In genomic region chr12:33358345-33358744, GRCm38 (mm10) we compare ENCODE assay signal across 42 mouse cellular contexts. TPM values are rescaled to one million over a fixed set of nuclear protein-coding genes. Genes with fewer than 3 reads are reported as not detected.
"Had no signal": no experiment of that assay in that cellular context is flagged by ENCODE, and none has a peak within 500 bp of the region (broad histone marks: within the 10 kb centered on the region; RNA-seq: fewer than 3 reads in every experiment).

No protein-coding gene starts in this region.

- H3K4me1 ChIP-seq: hindbrain, embryonic 10.5 days; hindbrain, embryonic 12.5 days; intestine, embryonic 15.5 days; kidney, embryonic 15.5 days had no signal

- H3K27me3 ChIP-seq: heart, embryonic 12.5 days; heart, embryonic 13.5 days; heart, embryonic 15.5 days; hindbrain, embryonic 12.5 days; hindbrain, embryonic 13.5 days; hindbrain, embryonic 15.5 days; intestine, embryonic 15.5 days; kidney, embryonic 15.5 days had no signal

- H3K9ac ChIP-seq: heart, embryonic 12.5 days; heart, embryonic 13.5 days; heart, embryonic 15.5 days; hindbrain, embryonic 12.5 days; hindbrain, embryonic 13.5 days; hindbrain, embryonic 14.5 days; hindbrain, embryonic 15.5 days; intestine, embryonic 15.5 days; kidney, embryonic 15.5 days had no signal

- ATAC-seq: hindbrain, embryonic 16.5 days; hindbrain, postnatal 0 days; inflammation-experienced regulatory T-cells, adult 6 months; intestine, embryonic 15.5 days; intestine, embryonic 16.5 days; intestine, postnatal 0 days had no signal

- H3K4me2 ChIP-seq: heart, embryonic 11.5 days; heart, embryonic 12.5 days; heart, embryonic 13.5 days; heart, embryonic 15.5 days; hindbrain, embryonic 12.5 days; hindbrain, embryonic 13.5 days; hindbrain, embryonic 14.5 days; hindbrain, embryonic 15.5 days; intestine, embryonic 15.5 days; kidney, embryonic 15.5 days had no signal

- H3K4me3 ChIP-seq: heart, embryonic 10.5 days; heart, embryonic 12.5 days; heart, embryonic 13.5 days; heart, embryonic 15.5 days; hindbrain, embryonic 10.5 days; hindbrain, embryonic 12.5 days; hindbrain, embryonic 13.5 days; hindbrain, embryonic 15.5 days; intestine, embryonic 15.5 days; kidney, embryonic 15.5 days; layer of hippocampus, adult 2 months had no signal

- H3K27ac ChIP-seq: heart, embryonic 10.5 days; heart, embryonic 13.5 days; heart, embryonic 15.5 days; hindbrain, embryonic 10.5 days; hindbrain, embryonic 12.5 days; hindbrain, embryonic 13.5 days; hindbrain, embryonic 14.5 days; hindbrain, embryonic 15.5 days; hindbrain, postnatal 0 days; intestine, embryonic 15.5 days; kidney, embryonic 15.5 days; kidney, postnatal 0 days; layer of hippocampus, adult 2 months had no signal

- DNase-seq: heart, postnatal 10 days; heart, postnatal 14 days; heart, postnatal 36 days; heart, postnatal 4 days; kidney, adult 11 months; kidney, adult 18-20 months; kidney, adult 2 months; kidney, adult 8-10 months; kidney, adult 9 months; kidney, postnatal 10 days; kidney, postnatal 14 days; kidney, postnatal 25 days; kidney, postnatal 36 days; kidney, postnatal 4 days; layer of hippocampus, adult 9-11 months; layer of hippocampus, postnatal 36 days had no signal

- H3K9me3 ChIP-seq: heart, embryonic 10.5 days; heart, embryonic 12.5 days; heart, embryonic 13.5 days; heart, embryonic 15.5 days; hindbrain, embryonic 10.5 days; hindbrain, embryonic 12.5 days; hindbrain, embryonic 13.5 days; hindbrain, embryonic 15.5 days; intestine, embryonic 15.5 days; kidney, embryonic 15.5 days had no signal

- H3K36me3 ChIP-seq: heart, embryonic 15.5 days; hindbrain, embryonic 15.5 days; intestine, embryonic 15.5 days had no signal

RNA-seq across cellular contexts. Expression of gene Efcab10, which starts 36.3 kb away (rescaled TPM):
- total RNA-seq: heart, postnatal 10 days; heart, postnatal 25 days; heart, postnatal 36 days; heart, postnatal 4 days; hematopoietic stem cell, adult 5-6 weeks; hindbrain, postnatal 0 days had no signal
- polyA plus RNA-seq: heart, embryonic 11.5 days; heart, embryonic 12.5 days; heart, embryonic 13.5 days; heart, embryonic 14.5 days; heart, embryonic 16.5 days; heart, postnatal 0 days; inflammation-experienced regulatory T-cells, adult 6 months; intestine, embryonic 16.5 days; kidney, embryonic 14.5 days; large intestine, adult 2 months had no signal
